Mouse (Mus musculus) intestine, embryonic 16.5 days (tissue): ENCODE data around the gene Sik3. TPM values are rescaled to one million over a fixed set of nuclear protein-coding genes. Genes with fewer than 3 reads are reported as not detected.
A peak's percentile ranks its signal among the peaks of the same experiment; 100 is the strongest.

Experiments used
- ATAC-seq: fragments of 200-750 bp; cut with Nextera tagmentation; 2 replicates; pipeline ENCODE4 v1.8.0; 2017; ENCODE audit warnings: moderate TSS enrichment, moderate library complexity
- H3K27ac ChIP-seq: fragments of 300-500 bp; sonication (generic); 2 replicates; pipeline ENCODE4 v1.5.1; 2014; ENCODE audit warnings: mild to moderate bottlenecking, low read length
- H3K27me3 ChIP-seq: fragments of 300-500 bp; sonication (generic); replicated peaks from 2 replicates; pipeline ENCODE4 v1.6.1; 2014; ENCODE audit warnings: low read length, control low read depth, mixed read lengths; ENCODE audit not compliant: control insufficient read depth, insufficient read depth
- H3K36me3 ChIP-seq: fragments of 300-500 bp; sonication (generic); 2 replicates; pipeline ENCODE4 v1.6.1; 2014; ENCODE audit warnings: low read length, control low read depth; ENCODE audit not compliant: control insufficient read depth, insufficient read depth
- H3K4me1 ChIP-seq: fragments of 300-500 bp; sonication (generic); 2 replicates; pipeline ENCODE4 v1.6.1; 2014; ENCODE audit warnings: low read length, control low read depth, mixed read lengths; ENCODE audit not compliant: control insufficient read depth, insufficient read depth
- H3K4me2 ChIP-seq: fragments of 300-500 bp; sonication (generic); 2 replicates; pipeline ENCODE4 v1.6.1; 2014; ENCODE audit warnings: low read depth, low read length, control low read depth
- H3K4me3 ChIP-seq: fragments of 300-500 bp; sonication (generic); 2 replicates; pipeline ENCODE4 v1.5.1; 2014; ENCODE audit warnings: mild to moderate bottlenecking, low read length
- H3K9ac ChIP-seq: fragments of 300-500 bp; sonication (generic); 2 replicates; pipeline ENCODE4 v1.6.1; 2014; ENCODE audit warnings: low read depth, low read length
- H3K9me3 ChIP-seq: fragments of 300-500 bp; sonication (generic); 2 replicates; pipeline ENCODE4 v1.6.1; 2016; ENCODE audit warnings: low read length, control low read depth; ENCODE audit not compliant: control insufficient read depth
- WGBS: fragments of 180-500 bp; shearing (Covaris S2); extraction: QIAGEN DNeasy Blood & Tissue Kit; methylation state at CpG from one replicate; pipeline ENCODE4 v1.1.7; 2014; 5-methylcytosine and 5-hydroxymethylcytosine counted together
- polyA plus RNA-seq: library from polyadenylated mRNA; unstranded; fragments of >200 nt; fragmentation: Nextera tagmentation; extraction: Ambion mirVana; gene quantifications from 2 replicates; pipeline ENCODE4 v1.2.1, GENCODE M21; 2015

The Sik3 gene
- polyA plus RNA-seq, 1 experiment from 2014 or later, result 5.2 TPM

- Histone ChIP-seq H3K9me3 (no peaks in the 10 kb centered on the region), H3K36me3 (no peaks in the 10 kb centered on the region), H3K4me1 (peaks cover 30% of the 10 kb centered on the region), H3K27me3 (no peaks in the 10 kb centered on the region), H3K9ac (no peak overlapping the region), H3K4me3 (no peak overlapping the region), H3K27ac (no peak overlapping the region), H3K4me2 (no peak overlapping the region)
- 63% methylated on average over 6 of the region's 6 CpGs for WGBS
- peak; percentile 26; the same call in 1 of the 2 replicates for ATAC-seq
These were observed 16.9 kb downstream of the Sik3 start for GRCm38 (mm10) chr9:46029534-46029933.

- H3K4me2 ChIP-seq, result no peak overlapping the region
- H3K4me1 ChIP-seq, result peaks cover 33% of the 10 kb centered on the region
- H3K9ac ChIP-seq, result no peak overlapping the region
- ATAC-seq, result no peak
- H3K36me3 ChIP-seq, result no peaks in the 10 kb centered on the region
- H3K4me3 ChIP-seq, result no peak overlapping the region
- no peak overlapping the region for H3K27ac ChIP-seq
- WGBS, result 79% methylated on average over 5 of the region's 5 CpGs
- no peaks in the 10 kb centered on the region for H3K27me3 ChIP-seq
- H3K9me3 ChIP-seq, result no peaks in the 10 kb centered on the region
These were observed 17.6 kb downstream of the Sik3 start for GRCm38 (mm10) chr9:46030184-46030583.

- no peak overlapping the region for H3K4me3 ChIP-seq
- H3K9me3 ChIP-seq, result no peaks in the 10 kb centered on the region
- peaks cover 39% of the 10 kb centered on the region for H3K4me1 ChIP-seq
- no peaks in the 10 kb centered on the region for H3K27me3 ChIP-seq
- H3K9ac ChIP-seq, result no peak overlapping the region
- peak; percentile 26; the same call in 1 of the 2 replicates for ATAC-seq
- no peak overlapping the region for H3K4me2 ChIP-seq
- 75% methylated on average over 6 of the region's 6 CpGs for WGBS
- H3K27ac ChIP-seq, result no peak overlapping the region
- H3K36me3 ChIP-seq, result no peaks in the 10 kb centered on the region
These were observed 18.3 kb downstream of the Sik3 start for GRCm38 (mm10) chr9:46030968-46031367.

- no peaks in the 10 kb centered on the region for H3K9me3 ChIP-seq
- H3K27me3 ChIP-seq, result no peaks in the 10 kb centered on the region
- WGBS, result 60% methylated on average over 6 of the region's 6 CpGs
- no peak overlapping the region for H3K9ac ChIP-seq
- ATAC-seq, result no peak
- no peak overlapping the region for H3K4me3 ChIP-seq
- no peak overlapping the region for H3K4me2 ChIP-seq
- H3K4me1 ChIP-seq, result peaks cover 39% of the 10 kb centered on the region
- H3K27ac ChIP-seq, result no peak overlapping the region
- H3K36me3 ChIP-seq, result no peaks in the 10 kb centered on the region
These were observed 19.6 kb downstream of the Sik3 start for GRCm38 (mm10) chr9:46032190-46032589.

GRCm38 (mm10) chr9:46033058-46033457, 20.4 kb downstream of the Sik3 start:
- 83% methylated on average over 1 of the region's 1 CpGs for WGBS
- Histone ChIP-seq H3K4me2 (no peak overlapping the region), H3K27me3 (no peaks in the 10 kb centered on the region), H3K9me3 (no peaks in the 10 kb centered on the region), H3K4me1 (peaks cover 35% of the 10 kb centered on the region), H3K36me3 (no peaks in the 10 kb centered on the region), H3K4me3 (no peak overlapping the region), H3K27ac (no peak overlapping the region), H3K9ac (no peak overlapping the region)
- no peak for ATAC-seq

GRCm38 (mm10) chr9:46033862-46034261, 21.2 kb downstream of the Sik3 start:
- WGBS, result 59% methylated on average over 3 of the region's 3 CpGs
- Histone ChIP-seq H3K36me3 (no peaks in the 10 kb centered on the region), H3K4me3 (no peak overlapping the region), H3K27me3 (no peaks in the 10 kb centered on the region), H3K9ac (no peak overlapping the region), H3K4me2 (no peak overlapping the region), H3K9me3 (no peaks in the 10 kb centered on the region), H3K27ac (no peak overlapping the region), H3K4me1 (peaks cover 35% of the 10 kb centered on the region)
- no peak for ATAC-seq

GRCm38 (mm10) chr9:46035290-46035871, 22.8 kb downstream of the Sik3 start:
- H3K9ac ChIP-seq, result no peak overlapping the region
- ATAC-seq, result no peak
- H3K27ac ChIP-seq, result no peak overlapping the region
- no peaks in the 10 kb centered on the region for H3K27me3 ChIP-seq
- H3K9me3 ChIP-seq, result no peaks in the 10 kb centered on the region
- H3K4me3 ChIP-seq, result no peak overlapping the region
- 48% methylated on average over 9 of the region's 9 CpGs for WGBS
- H3K4me2 ChIP-seq, result no peak overlapping the region
- H3K4me1 ChIP-seq, result peaks cover 25% of the 10 kb centered on the region
- H3K36me3 ChIP-seq, result no peaks in the 10 kb centered on the region

- ATAC-seq, result no peak
- Histone ChIP-seq H3K9me3 (no peaks in the 10 kb centered on the region), H3K36me3 (no peaks in the 10 kb centered on the region), H3K27ac (no peak overlapping the region), H3K4me3 (no peak overlapping the region), H3K9ac (no peak overlapping the region), H3K27me3 (no peaks in the 10 kb centered on the region), H3K4me2 (no peak overlapping the region), H3K4me1 (peaks cover 19% of the 10 kb centered on the region)
- 96% methylated on average over 8 of the region's 8 CpGs for WGBS
These were observed 24.3 kb downstream of the Sik3 start for GRCm38 (mm10) chr9:46036881-46037280.

- Histone ChIP-seq H3K9me3 (no peaks in the 10 kb centered on the region), H3K27ac (no peak overlapping the region), H3K4me3 (no peak overlapping the region), H3K4me2 (no peak overlapping the region), H3K9ac (no peak overlapping the region), H3K27me3 (no peaks in the 10 kb centered on the region), H3K36me3 (no peaks in the 10 kb centered on the region), H3K4me1 (peaks cover 11% of the 10 kb centered on the region)
- no peak for ATAC-seq
- 93% methylated on average over 13 of the region's 13 CpGs for WGBS
These were observed 26.2 kb downstream of the Sik3 start for GRCm38 (mm10) chr9:46038786-46039185.

GRCm38 (mm10) chr9:46041186-46041585, 28.6 kb downstream of the Sik3 start:
- Histone ChIP-seq H3K4me2 (no peak overlapping the region), H3K36me3 (no peaks in the 10 kb centered on the region), H3K9me3 (no peaks in the 10 kb centered on the region), H3K9ac (no peak overlapping the region), H3K4me1 (0 out of 2 replicates have a peak, but pooled peaks cover 2% of the 10 kb centered on the region), H3K27me3 (no peaks in the 10 kb centered on the region), H3K27ac (no peak overlapping the region), H3K4me3 (no peak overlapping the region)
- WGBS, result 66% methylated on average over 2 of the region's 2 CpGs
- ATAC-seq, result no peak
